Mouse (Mus musculus) CD4-positive, CD25-positive, alpha-beta regulatory T cell, adult 4 months (primary cell): Measurements from ENCODE around the gene Spred2. TPM values are rescaled to one million over a fixed set of nuclear protein-coding genes. Genes with fewer than 3 reads are reported as not detected.

Experiments used
- ATAC-seq: one replicate; pipeline ENCODE4 v1.8.0; 2017
- polyA plus RNA-seq, 2 experiments: library from polyadenylated mRNA; unstranded; fragments of 100-300 nt; shearing (Covaris generic); gene quantifications; one replicate each; pipeline ENCODE4 v1.2.1; 2017

Gene Spred2
- polyA plus RNA-seq, 2 experiments from 2014 or later: 2.8 to 4.4 TPM

DNA sequence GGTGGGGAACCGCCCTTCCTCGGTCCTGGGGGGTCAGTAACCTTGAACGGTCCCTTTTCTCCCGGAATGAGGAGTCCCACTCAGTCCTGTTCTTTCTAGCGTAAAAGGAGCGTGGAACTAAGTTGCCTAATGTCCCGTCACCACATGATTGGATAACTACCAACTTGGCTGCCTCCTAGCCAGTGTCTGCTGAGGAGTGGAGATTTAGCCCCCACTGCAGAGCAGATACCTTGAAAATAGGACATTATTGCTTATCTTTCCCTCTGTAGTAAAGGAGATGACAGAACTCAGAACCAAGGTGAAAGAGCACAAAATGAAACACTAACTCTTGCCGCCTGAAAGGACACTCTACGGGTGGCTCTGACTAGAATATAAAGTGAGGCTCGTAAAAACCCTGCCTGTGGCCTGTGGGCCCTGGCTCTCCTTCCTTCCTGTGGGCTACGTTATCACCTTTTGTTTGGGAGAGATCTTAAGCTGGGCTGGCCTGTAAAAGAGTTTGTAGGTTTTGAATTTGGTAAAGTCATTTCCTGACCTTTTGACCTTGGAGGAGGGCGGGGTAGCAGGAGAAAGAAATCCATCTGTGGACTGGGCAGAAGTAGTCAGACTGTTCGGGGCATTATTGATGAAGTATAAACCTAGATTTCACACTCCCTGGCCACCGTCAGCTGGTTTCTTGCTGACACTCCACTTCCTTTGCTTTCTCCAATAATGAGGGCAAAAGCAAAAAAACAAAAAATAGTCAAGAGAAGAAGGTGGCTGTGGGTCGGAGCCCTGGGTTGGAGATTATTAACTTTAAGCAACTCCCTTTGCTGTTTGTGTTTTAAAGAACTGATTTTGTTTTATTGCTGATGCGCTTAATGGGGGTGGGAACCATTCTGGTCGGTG lies 62.9 kb downstream of the Spred2 start:
- peak; percentile 38 for ATAC-seq

GRCm38 (mm10) chr11:19987756-19988091 lies 63.5 kb downstream of the Spred2 start:
- no peak for ATAC-seq

DNA sequence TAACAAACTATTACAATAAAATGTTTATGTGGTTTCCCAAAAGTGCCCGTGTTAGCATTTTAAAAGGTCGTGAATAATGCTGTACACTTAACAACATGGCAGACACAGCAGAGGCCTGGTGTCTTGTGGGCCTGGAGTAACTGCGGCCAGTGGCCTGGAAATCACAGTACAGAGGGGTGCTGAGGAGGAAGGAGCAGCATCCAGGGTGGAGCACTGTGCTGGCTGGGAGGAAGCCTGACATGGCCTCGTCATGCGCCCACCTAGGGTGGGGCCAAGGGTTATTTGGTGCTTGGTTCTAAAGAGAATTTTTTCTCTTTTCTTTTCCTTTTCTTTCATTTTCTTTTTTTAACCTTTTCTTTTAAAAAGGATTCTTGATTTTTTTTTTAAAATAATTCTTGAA lies 64.0 kb downstream of the Spred2 start:
- no peak for ATAC-seq

- ATAC-seq: peak; percentile 25
Observed at GRCm38 (mm10) chr11:19988631-19989030, 64.5 kb downstream of the Spred2 start.

DNA sequence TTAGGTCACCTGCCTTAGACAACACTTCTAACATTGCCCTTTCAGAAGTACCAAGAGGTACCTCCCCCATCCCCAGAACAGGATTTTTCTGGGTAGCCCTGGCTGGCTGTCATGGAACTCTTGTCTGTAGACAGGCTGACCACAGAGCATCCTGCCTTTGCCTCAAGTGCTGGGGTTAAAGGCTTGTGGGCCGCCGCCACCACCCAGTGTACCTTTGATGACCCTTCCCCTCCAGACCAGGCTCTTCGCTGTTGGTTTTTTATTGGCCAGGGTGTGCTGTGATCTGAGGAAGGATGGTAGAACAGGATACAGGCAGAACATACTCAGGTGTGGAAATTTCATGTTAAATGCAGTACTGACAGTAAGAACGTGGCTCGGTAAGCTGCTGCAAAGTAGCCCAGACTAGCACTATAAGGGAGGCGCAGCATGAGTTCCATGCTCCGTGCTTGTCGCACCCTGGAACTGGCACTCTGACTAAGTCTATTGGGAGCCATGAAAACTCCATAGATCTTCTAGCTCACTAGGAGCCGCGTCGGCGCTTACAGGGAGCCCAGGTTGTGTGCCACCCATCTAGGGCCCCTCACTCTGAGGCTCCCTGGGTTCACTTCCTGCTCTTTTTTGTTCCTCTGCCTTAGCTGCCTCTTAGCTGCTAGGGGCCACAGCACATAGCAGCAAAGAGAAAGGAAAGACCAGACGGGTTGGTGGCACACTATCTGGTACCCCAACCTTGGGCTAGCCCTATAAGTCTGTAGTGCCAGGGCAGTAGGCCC lies 65.2 kb downstream of the Spred2 start:
- peak; percentile 42 for ATAC-seq

GRCm38 (mm10) chr11:19990731-19991130 lies 66.6 kb downstream of the Spred2 start:
- no peak for ATAC-seq

GRCm38 (mm10) chr11:19991303-19991976 lies 67.3 kb downstream of the Spred2 start:
- no peak for ATAC-seq

DNA sequence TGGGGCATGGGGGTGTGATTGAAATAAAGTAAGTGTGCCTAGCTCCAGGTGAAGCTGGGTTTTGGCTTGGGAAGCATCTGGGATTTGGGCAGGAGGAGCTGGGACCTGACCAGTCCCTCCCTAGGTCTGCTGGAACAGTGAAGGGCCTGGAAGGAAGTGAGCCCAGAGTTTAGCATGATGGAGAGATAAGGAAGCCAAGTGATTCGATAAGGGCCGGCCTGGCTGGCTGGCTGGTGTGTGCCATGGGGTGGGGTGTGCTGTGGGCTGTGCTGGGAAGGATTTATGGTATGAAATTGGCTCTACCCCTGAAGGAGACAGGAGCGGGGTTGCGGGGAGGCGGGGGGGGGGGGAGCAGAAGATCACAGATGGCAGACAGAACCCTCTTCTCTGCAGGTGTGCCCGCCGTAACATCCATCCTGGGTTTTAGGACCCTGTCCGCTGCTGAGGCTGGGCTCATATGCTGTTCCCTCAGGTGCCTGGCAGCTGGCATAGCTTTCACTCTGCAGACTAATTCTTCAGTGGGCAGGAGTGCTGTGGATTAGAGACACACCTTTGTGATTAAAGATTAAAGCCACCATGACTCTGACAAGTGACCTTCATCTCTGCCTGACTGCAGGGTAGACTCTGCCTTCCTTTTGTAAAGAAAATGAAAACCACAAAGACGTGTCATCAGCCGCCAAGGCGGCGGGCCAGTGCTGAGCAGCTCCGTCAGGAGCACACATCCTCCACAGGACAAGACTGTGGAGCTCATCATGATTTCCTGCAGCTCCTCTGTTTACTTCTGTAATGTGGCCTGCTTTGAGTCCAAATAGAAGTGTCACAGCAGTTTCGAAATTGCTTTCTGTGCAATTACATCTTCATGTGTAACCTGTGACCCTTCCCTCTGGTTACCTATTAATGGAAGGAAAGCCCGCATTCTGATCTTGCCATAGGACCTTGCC lies 68.4 kb downstream of the Spred2 start:
- peak; percentile 69 for ATAC-seq

GRCm38 (mm10) chr11:19993753-19994152 lies 69.6 kb downstream of the Spred2 start:
- ATAC-seq: peak; percentile 33

DNA sequence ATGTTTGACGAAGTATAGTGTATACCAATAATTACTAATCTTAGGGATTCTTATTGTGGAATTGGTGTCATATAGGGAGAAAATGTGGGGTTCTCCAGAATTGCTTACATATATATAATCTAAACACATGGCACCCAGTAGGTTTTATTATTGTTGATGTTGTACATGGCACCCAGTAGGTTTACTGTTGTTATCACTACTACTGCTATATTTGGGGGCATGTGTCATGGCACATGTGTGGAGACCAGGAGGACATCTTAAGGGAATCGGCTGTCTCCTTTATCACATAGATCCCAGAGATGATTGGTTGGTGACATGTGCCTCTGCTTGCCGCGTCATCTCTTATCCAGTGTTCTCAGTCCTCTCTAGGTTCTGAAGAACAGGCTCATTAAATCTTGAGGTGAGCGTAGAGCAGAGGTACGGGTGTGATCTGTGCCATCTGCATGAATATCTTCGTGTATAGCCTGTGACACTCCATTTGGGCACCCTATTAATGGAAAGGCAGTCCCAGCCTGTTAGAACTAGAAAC lies 70.2 kb downstream of the Spred2 start:
- no peak for ATAC-seq

- ATAC-seq: peak; percentile 31
Observed at GRCm38 (mm10) chr11:19997940-19998339, 73.8 kb downstream of the Spred2 start.

DNA sequence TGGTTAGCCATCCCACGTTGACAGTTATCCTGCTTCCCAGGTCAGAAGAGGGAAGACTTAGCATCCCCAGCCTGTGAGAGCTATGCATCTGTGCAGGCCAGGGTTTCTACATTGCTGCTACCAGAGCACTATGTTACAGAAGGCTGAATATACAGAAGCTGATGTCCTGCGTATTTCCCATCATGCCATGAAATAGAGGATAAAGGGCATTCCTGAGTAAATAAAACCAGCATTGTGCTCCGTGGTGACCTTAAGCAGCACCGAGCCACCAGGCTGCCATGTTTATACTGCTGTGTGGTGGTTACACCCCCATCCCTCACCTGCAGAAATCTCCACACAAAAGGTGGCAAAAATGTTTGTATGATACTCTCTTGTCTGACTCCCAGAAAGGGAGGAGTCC lies 78.7 kb downstream of the Spred2 start:
- no peak for ATAC-seq

- ATAC-seq: no peak
Observed at GRCm38 (mm10) chr11:20007701-20008100, 83.5 kb downstream of the Spred2 start.

DNA sequence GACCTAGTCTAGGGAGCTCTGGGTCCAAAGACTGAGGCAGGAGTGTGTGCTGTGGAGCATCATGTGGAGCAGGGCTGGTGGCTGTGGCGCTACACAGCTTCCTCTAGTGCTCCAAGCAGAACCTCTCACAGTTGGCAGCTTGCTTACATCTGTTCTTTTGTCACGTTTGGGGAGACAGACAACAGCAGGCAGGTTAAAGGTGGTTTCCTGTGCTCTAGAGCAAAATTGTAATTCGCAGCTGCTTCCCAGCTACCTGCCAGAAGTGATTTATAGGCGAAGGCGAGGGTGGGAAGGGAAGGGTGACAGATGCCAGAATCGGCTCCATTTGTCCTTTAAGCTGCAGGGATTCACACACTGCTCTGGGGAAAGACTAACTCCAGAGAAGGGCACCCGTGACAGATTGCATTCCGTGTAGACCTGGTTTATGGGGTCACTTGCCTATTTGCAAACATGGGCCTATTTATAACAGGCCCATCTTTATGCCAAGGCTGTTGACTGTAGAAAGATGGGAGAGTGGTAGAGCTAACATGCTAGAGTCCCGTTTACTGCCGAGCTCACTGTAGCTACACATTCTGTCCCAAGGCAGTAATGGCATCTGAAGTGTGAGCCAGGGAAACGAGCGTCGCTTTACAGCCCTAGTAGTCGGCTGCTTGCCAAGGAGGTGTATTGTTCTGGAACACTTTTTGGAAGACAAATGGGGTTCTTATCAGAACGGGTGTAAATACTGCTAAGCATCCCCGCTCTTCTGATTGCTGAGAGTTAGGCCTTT lies 87.2 kb downstream of the Spred2 start:
- ATAC-seq: no peak

GRCm38 (mm10) chr11:20013366-20013765 lies 89.2 kb downstream of the Spred2 start:
- ATAC-seq: no peak

GRCm38 (mm10) chr11:20017937-20018336 lies 93.8 kb downstream of the Spred2 start:
- no peak for ATAC-seq

- ATAC-seq: no peak
Observed at GRCm38 (mm10) chr11:20018905-20019304, 94.7 kb downstream of the Spred2 start.

DNA sequence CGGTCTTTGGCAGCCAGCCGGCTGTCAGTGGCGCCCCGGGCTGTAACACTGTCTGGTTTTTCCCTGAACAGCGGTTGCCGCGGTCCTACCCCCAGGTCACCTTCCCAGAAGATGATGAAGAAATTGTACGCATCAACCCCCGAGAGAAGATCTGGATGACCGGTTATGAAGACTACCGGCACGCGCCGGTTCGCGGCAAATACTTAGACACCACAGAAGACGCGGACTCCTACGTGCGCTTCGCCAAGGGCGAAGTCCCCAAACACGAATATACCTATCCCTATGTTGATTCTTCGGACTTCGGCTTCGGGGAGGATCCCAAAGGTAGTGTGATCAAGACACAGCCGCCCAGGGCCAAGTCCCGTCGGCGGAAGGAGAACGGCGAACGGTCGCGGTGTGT lies 96.5 kb downstream of the Spred2 start:
- no peak for ATAC-seq

DNA sequence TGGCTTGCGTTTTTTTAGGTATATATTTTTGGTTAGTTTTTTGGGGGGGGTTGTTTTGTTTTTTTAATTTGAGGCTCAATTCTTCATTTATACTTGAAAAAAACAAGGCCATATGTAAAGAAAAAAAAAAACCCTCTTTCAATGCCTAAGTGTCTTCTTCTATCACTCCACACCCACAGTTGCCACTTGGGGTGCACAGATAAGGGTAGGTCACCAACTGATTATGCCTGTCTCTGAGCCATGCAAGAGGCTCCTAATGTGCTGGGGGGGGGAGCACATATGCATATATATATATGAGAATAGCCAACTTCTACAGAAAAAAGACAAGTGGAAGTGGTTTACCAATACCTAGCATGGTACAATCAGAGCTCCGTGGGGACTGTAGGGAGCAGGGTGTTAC lies 98.3 kb downstream of the Spred2 start:
- ATAC-seq: no peak

- ATAC-seq: no peak
Observed at GRCm38 (mm10) chr11:20022911-20023482, 98.8 kb downstream of the Spred2 start.

GRCm38 (mm10) chr11:20025899-20026298 lies 101.7 kb downstream of the Spred2 start:
- no peak for ATAC-seq
